Mouse (Mus musculus) right cerebral cortex, adult 2 months (tissue): ENCODE data around the gene Aox4.

ENCODE experiments used
- DNase-seq, 2 experiments: peaks; one replicate each; pipeline ENCODE4 v3.0.0; 2021 to 2022; ENCODE audit warnings: low spot score in 2 of 2

The Aox4 gene

DNA sequence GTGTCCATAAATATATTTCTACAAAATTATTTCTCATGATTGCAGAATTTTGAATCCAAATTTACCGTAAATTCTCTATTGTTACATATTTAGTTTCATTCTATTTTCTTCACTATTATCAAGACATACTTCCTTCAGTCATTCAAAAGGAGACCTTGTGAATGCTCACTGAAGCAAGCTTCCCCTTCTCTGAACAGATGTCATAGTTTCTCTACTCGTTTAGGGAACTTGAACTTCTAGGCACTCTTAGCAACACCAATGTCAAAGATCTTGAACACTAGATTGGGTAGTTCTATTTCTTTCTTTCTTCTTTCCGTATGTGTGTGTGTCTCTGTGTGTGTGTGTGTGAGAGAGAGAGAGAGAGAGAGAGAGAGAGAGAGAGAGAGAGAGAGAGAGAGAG is 34.3 kb downstream of the Aox4 start:
- no peak for DNase-seq

DNA sequence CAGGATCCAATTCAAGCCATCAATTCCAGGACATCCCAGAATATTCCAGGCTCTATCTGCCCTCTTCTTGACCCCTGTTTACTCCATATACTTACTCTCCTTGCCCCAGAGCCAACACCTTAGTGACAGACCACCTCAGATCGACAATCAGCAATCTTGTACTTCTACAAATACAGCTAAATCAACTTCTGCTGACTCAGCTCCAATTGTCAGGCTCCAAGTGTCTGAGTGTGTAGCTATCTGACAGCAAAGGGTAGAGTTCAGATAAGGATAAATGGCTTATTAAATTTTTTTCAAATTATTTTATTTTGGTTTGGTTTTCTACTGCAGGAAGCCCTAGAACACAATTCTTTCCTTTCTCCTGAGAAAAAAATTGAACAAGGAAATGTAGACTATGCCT is 38.3 kb downstream of the Aox4 start:
- no peak for DNase-seq

DNA sequence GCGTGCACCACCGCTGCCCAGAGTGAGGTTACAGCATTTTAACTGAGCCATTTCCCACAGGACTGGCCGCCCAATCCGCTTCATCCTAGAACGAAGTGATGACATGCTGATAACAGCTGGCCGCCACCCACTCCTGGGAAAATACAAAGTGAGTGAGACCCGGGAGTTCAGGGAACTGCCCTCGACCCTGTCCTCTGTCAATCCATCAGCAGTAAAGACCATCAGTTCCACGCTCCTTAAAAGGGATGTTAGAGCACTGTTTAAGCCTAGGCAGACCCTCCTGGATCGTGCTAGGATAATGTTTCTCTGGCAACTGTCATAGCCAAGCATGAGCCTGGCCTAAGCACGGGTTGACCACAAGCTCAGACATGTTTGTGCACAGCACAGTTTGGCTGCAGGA is 43.3 kb downstream of the Aox4 start:
- DNase-seq, result no peak

DNA sequence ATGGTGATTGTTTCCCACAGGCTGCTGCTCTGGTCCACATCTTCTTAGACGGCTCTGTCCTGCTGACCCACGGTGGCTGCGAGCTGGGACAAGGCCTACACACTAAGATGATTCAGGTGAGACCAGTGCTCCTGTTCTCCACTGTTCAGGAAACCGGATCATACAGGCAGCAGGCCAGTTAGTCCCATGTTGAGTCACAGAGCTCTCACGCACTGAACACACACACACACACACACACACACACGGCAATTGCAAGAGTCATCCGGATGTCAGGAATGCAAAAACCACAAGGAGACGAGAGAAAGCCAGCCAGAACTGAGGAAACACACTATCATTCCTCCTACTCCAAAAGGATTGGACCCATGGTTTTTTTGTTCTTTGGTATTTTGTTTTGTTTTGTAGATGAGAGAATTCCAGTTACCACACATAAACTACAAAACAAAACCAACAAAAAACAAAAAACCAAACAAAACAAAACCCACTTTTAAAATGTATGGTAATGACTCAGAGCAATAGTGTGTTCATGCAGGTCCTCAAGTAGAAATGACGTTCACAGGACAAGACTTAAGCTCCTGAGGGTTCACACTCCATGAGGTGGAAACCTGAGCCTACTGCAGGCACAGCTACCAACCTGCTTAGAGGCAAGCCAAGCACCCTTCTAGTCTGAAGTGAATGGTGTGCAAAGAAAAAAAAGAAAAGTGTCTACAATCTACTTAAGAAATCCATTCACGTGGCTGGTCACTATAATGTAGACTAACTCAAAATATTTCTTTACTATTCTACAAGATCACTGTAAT is 47.2 kb downstream of the Aox4 start:
- no peak for DNase-seq

DNA sequence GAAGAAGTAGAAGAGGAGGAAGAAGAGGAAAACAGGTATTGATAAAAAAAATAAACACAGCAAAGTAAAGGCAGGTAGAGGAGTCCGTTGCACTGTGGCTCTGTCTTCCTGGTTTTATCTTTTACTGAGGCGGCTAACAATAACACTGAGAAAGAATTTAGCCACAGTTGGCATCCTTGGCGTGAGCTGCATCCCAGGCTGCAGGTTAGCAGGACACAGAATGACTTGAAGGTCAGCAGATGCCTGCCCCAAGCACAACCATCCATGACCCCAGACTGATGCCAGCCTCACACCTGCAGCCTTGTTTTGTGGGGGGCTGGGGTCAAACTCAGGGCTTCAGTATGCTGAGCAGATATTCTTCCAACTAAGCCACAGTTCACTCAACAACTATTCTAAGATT is 50.1 kb downstream of the Aox4 start:
- DNase-seq, result no peak

DNA sequence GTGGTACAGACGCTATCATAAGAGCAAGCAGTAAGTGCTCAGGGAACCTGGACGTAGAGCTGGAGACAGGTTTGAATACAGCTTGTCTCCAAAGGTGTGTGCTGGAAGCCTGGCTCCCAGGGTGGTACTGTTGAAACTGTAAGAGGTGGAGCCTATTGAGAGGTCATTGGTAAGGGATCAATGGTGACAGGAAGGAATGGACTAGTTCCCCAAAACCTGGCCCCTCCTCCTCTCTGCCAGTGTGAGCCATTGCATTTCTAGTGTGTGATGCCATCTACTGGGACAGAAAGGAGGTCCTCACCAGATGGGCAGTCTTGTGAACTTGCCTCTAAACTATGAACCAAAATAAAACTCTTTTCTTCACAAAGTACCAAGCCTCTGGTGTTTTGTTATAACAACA is 58.0 kb downstream of the Aox4 start:
- DNase-seq, result no peak

DNA sequence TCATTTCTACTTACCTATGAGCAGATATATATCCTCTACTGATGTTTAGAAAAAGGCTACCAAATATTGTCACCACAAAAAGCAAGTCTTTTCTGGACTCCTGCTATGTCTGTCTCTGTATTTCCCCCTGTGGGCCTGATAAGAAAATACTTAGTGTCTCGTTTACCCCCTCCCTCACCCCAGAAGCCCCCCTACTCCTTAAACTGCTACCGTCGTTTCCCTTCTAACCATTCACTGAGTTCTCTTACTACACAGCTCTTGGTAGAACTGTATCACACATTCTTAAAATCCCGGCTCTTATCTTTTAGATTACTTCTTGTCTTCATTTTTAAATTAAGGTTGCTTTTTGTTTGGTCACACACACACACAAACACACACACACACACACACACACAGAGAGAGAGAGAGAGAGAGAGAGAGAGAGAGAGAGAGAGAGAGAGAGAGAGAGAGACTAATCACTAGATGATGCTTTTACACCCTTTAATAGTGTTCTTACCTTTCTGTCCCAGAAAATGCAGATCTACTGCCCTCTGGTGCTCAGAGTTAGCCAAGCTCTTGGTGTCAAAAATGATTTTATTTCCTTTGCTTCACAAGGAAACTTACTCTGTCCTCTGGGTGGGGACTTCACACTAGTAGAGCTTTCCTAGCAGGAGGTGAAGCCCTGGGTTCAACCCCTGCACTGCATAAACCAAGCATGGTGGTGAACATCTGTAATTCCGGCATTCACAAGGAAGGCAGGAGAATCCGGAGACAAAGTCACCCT is 60.8 kb downstream of the Aox4 start:
- DNase-seq, result peak; percentile 62 to 79

DNA sequence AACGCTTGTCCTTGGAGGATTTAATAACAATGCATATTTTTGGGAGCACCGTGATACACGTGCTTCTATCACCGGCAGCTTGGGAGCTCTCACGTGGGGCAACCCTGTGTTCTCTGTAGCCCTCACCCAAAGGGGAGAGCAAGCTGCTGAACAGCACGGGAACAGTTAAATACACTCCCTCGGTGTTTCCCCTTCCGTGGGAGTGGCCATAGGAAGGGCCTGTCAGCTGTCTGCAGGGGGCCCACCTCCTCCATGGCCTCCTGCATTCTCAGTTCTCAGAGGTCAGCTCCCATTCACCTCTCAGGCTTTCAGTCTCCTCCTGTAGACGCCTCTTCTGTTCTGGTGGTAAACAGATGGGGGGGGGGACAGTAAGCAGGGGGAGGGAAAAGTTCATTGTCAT is 65.7 kb downstream of the Aox4 start:
- DNase-seq, result no peak

DNA sequence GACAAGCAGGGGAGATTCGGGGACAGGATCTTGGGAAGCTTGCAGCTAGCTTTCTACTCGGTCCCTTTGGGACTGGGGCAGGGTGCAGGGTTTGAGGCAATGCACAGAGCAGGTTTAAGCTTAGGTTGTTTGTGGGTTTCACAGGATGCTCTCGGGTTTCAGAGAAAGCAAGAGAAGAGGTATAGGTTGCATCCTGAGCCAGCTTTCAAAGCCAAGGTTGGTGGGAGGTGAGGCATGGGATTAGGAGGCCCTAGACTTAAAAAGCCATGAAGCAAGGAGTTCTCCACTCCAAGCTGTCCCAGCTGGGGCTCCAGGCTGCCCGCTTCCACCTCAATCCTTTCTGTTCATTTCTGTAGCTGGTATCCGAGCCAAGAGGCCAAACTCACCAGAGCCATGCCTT is 67.8 kb downstream of the Aox4 start, which contains the start of gene Aox2:
Aox2 (plus strand) TSS at position 301 of the 400 bp plus-strand sequence.
- no peak for DNase-seq

DNA sequence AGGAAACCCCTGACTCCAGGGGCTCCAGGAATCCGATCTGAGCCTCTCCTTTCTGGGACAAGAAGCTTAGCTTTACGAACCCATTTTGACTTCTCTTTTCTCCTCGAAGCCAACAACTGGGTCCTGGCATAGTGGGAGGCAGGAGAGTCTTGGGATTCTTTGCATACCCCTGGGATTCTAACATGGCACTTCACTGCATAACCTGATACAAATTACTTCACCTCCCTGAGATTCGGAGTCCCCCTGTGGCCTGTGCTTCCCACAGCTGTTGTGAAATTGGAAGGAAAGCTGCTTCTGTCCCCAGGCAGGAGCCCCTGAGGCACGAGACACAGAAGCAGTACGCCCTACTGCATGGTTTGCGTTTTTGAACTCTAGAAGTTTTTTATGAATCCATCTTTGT is 68.3 kb downstream of the Aox4 start:
- DNase-seq, result no peak

DNA sequence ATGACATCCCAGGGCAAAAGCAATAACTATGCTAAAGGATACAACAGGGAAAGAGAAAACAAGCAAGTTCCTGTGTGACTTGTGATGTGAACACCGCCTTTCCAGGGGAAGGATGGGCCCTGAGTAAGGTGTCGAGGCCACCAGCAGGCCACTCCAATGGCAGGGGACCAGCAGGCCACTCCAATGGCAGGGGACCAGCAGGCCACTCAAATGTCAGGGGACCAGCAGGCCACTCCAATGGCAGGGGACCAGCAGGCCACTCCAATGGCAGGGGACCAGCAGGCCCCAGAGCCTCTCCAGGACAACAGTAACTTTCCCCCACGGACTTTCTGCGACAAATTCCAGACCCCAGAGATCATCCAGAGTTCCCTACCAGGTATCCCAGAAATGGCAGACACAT is 70.2 kb downstream of the Aox4 start:
- DNase-seq, result no peak

DNA sequence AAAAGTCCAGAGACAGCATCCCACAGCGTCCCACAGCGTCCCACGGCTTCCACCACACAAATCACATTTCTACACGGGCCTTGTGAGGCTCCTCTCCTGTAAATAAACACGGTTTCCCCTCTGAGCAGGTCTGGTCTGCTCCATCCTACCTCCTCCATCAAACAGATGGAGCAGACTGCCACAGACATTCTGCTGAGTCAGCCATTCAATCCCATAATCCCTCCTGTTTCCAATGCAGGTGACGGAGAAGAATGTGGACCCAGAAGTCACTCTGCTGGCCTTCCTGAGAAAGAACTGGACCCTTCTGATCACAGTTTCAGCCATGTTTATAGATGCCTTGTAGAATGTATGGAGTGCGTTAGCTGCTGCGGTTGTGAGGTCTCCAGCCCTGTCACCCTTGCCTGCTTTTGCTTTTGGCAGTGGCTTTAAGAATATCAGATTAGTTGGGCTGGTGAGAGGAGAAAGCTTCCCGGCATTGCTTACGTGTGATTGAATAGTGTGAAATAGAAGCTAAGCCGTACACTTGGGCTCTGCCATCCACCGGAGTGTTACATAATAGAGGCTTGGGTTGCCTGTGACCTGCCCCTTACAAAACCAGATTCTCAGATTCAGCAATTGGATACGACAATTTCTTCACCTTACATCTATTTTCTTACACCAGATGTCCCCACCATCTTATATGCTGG is 70.9 kb downstream of the Aox4 start:
- DNase-seq, result no peak

DNA sequence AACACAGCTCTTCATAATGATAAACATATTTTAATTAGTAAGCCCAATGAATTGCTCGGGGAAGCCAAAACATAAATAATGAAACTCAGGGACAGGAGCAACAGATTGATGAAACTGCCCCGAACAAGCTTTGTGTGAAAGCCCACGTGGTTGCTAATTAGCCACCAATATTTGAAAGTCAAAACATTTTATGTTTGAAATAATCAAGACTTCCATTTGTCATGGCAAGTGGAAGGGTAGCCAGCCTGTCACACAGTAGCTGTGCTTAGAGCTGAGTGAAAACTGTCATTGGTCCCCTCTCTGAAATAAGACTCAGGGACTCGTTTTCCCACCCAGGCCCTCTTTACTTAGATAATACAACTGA is 71.4 kb downstream of the Aox4 start:
- DNase-seq, result no peak

DNA sequence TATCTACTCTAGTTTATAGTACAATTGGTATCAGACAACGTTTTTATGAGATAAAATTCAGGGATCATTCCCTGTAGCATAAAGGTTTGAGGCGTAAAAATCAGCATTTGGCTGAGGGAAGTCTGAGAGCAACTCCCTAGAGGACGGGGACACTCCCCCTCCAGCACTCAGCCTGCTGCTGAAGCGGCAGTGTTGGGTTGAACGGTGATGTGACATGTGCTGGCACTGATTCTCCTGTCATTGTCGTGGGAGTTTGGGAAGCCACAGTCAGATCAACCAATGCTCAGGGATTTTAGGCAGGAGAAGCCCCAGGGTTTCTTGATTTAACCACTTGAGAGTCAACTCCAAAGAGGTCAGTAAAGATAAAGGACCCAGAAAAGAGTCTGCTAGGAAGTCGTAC is 74.3 kb downstream of the Aox4 start:
- DNase-seq, result no peak

DNA sequence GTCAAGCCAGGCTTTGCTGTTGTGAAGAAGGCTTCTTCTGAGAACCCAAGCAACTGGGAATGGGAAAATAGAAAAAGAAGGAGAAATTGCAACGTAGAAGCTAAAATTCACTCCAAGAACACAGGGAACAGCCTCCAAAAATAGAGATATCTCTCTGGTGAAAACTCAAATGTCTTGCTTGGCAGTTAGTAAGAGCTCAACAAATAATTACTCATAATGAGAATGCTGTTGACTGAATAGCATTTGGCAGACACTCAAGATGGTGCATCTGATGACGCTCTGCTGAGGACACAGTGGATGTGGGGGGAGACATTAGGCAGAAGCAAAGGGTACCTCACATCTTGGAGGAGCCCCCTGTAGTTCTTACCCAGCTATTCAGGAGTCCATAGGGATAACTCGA is 77.9 kb downstream of the Aox4 start:
- DNase-seq, result peak; percentile 17 to 20

DNA sequence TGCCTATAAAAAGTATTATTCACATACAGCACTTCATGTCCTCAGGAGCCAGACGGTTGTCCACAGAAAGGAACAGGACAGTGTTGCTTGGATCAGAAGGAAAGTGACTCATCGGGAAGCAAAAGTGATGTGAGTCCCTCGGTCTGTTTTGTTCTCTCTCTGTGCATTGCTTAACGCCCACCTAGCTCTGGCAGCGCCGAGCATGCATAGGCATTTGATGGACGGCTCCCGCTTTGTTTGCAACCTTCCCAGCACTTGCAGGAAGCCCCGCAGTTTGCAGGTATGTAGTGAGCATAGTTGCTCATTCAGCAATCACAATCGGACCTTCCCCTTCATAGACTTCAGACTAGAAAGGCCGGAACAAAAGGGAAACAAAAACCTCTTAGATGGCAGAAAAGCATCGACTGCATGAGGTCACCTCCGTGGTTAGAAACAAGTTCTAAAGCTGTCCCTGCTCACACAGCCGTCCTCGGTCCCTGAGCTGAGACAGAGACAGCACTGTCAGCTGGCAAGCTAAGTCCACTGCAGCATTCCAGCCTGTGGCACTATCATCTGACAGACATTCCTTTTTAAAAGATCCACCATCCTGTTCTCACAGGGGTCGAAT is 79.8 kb downstream of the Aox4 start:
- peak; percentile 42 to 46 for DNase-seq

DNA sequence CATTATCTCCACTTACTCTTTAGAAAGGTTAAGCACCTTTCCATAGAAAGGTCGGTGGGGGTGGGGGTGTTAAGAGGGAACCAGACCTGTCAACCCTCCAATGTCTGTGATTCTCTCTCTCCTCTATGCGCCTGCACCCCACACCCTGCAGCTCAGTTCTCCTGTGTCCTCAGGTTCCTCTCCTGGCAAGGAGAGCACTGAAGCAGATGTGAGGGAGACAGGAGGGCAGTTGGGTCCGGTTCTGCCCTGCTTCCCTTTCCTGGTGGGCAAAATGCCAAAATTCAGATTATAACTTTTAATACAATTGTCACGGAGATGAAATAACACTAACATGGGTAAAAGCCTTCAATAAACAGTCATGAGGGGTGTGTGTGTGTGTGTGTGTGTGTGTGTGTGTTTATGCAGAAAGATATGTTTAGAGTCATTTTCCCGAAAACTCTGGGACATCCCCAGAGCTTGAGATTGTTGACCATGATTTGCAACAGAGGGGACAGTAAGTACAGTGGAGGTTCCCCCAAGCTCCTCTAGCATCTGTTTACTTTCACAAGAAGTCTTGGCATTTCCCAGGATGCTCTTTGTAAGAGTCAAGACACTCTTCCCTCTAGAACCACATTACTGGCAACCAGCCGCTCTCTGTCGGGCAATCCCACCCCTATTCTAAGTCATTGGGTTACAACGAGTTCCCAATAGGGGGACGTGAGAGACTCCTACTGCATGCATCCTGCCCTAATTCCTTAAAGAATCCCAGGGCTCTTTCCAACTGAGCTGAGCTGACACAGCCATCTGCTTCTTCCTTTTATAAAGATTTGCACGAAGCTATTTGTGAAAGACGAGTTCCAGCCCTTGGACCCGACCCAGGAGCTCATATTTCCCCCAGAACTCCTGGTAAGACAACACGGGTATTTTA is 81.5 kb downstream of the Aox4 start:
- DNase-seq, result peak; percentile 26

DNA sequence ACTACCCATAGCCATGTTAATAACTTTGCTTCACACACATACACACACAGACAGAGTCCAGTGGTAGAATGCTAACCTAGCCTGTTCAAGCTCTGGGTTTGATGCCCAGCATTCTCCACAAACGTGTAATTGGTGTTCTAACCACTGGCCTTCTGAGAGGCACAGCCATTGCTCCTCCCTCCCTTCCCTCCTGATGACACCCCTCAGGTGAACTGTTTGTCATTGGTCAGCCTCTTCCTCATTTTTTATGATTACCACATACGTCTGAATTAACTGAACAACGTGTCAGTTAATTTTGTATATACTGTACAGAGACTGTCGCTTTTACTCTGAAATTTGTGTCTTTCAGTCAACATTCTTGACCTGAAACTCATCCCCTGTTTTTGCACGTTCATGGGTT is 84.5 kb downstream of the Aox4 start:
- DNase-seq, result no peak

DNA sequence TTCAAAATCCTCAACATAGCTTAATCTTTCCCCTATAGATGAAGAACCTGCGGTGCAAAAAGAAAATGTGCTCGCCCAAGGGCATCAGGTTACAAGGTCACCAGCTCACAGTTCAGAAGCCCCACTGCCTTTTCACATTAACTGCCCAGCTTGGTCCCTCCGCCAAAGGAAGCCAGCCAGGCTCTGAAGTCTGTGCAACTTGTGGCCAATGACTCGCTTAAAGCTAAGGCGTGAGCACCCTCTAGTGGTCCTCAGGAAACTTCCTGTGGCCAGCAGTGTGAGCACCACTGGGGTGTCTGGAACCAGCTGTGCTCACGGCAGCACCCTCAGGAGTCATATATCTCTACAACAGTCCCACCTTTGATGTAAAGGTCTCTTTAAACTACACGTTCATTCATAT is 86.1 kb downstream of the Aox4 start:
- peak; percentile 70 to 74 for DNase-seq

DNA sequence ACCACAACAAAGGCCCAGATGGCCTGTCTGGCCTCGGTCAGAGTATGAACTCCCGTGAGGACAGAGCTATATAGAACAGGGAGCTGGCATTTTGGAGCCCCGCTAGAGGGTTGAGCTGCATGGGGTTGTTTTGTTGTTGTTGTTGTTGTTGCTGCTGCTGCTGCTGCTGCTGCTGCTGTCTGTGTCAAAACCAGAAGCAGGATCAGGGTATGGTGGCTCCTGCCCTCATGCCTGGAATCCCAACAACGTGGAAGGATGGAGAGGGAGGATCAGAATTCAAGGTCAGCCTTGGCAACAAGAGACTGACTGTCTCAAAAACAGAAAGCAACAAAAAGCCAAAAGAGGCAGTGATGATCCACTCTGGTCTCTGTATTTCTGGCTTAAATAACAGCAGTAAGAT is 86.6 kb downstream of the Aox4 start:
- no peak for DNase-seq

DNA sequence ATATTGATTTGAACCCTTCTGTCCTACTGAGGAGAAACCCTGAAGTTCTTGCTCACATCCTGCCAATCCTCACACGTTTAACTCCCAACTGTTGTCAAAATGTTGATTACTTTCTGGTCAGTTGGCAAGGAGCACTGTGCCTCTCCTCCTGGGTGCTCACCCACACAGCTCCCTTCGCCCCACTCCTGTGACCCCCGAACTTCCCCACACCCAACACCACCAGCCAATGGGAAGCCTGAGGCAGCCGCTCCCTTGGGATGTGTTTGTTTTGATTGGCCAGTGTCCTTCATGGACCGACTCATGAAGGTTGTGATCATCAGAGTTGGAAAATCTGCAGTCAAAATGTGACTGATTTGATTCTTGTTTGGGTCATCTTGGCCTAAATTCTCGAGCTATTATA is 88.2 kb downstream of the Aox4 start:
- no peak for DNase-seq
